Mouse (Mus musculus) heart, embryonic 16.5 days (tissue): ENCODE data around the gene Wnt9a. TPM values are rescaled to one million over a fixed set of nuclear protein-coding genes. Genes with fewer than 3 reads are reported as not detected.
A peak's percentile ranks its signal among the peaks of the same experiment; 100 is the strongest.

Source experiments
- ATAC-seq: fragments of 200-750 bp; cut with Nextera tagmentation; replicated peaks from 2 replicates; pipeline ENCODE4 v1.8.0; 2017; ENCODE audit warnings: moderate number of reproducible peaks; ENCODE audit not compliant: insufficient read depth, low FRiP score; ENCODE audit errors: extremely low read depth
- H3K27ac ChIP-seq: fragments of 300-500 bp; sonication (generic); 2 replicates; pipeline ENCODE4 v1.5.1; 2014; ENCODE audit warnings: mild to moderate bottlenecking, low read length, control low read depth, moderate library complexity
- H3K27me3 ChIP-seq: fragments of 300-500 bp; sonication (generic); 2 replicates; pipeline ENCODE4 v1.6.1; 2014; ENCODE audit warnings: low read length, mixed read lengths; ENCODE audit not compliant: control insufficient read depth, insufficient read depth
- H3K36me3 ChIP-seq: fragments of 300-500 bp; sonication (generic); 2 replicates; pipeline ENCODE4 v1.6.1; 2014; ENCODE audit not compliant: control insufficient read depth, insufficient read depth
- H3K4me1 ChIP-seq: fragments of 300-500 bp; sonication (generic); 2 replicates; pipeline ENCODE4 v1.6.1; 2014; ENCODE audit warnings: low read length, mixed read lengths; ENCODE audit not compliant: control insufficient read depth, insufficient read depth
- H3K4me2 ChIP-seq: fragments of 300-500 bp; sonication (generic); 2 replicates; pipeline ENCODE4 v1.6.1; 2014; ENCODE audit warnings: low read depth, mild to moderate bottlenecking, control low read depth, low read length
- H3K4me3 ChIP-seq: fragments of 300-500 bp; sonication (generic); 2 replicates; pipeline ENCODE4 v1.5.1; 2014; ENCODE audit warnings: mild to moderate bottlenecking, control low read depth, low read length
- H3K9ac ChIP-seq: fragments of 300-500 bp; sonication (generic); 2 replicates; pipeline ENCODE4 v1.6.1; 2014; ENCODE audit warnings: low read length, control low read depth
- H3K9me3 ChIP-seq: fragments of 300-500 bp; sonication (generic); replicated peaks from 2 replicates; pipeline ENCODE4 v1.6.1; 2016; ENCODE audit warnings: low read length; ENCODE audit not compliant: control insufficient read depth
- WGBS: fragments of 180-500 bp; shearing (Covaris S2); extraction: QIAGEN DNeasy Blood & Tissue Kit; methylation state at CpG from one replicate; pipeline ENCODE4 v1.1.7; 2014; 5-methylcytosine and 5-hydroxymethylcytosine counted together
- polyA plus RNA-seq: library from polyadenylated mRNA; unstranded; fragments of >200 nt; fragmentation: Nextera tagmentation; extraction: Ambion mirVana; gene quantifications from 2 replicates; pipeline ENCODE4 v1.2.1, GENCODE M21; 2015

The Wnt9a gene
- polyA plus RNA-seq, 1 experiment from 2014 or later: 2.7 TPM

DNA sequence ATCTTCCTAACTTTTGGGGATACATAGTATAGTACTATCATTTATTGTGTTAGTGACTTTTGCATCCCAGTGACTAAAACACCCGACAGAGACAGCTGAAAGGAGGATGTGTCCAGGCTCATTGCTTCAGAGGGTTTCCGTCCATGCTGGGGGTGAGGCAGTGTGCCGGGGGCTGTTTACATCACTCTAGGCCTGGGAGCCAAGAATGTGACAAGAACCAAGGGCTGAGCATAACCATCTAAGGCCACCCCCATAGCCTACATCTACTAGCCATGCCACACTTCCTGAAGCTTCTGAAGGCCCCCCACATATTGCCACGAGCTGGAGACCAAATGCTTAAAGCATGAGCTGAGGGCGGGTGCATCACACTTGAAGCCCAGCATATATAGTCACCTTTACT lies 18.0 kb downstream of the Wnt9a start:
- WGBS: 47% methylated on average over 5 of the region's 5 CpGs
- ATAC-seq: no peak

DNA sequence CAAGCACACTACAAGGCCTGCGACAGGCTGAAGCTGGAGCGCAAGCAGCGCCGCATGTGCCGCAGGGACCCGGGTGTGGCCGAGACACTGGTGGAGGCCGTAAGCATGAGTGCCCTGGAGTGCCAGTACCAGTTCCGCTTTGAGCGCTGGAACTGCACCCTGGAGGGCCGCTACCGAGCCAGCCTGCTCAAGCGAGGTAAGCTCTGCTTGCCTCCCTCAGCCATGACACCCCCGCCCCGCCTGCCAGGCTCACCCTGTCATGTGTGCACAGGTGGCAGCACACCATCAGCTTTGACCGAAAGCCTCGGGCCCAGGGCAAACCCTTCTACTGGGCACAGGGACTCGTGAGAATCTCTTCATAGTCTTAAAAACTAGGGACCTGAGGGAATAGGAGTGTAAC lies 20.9 kb downstream of the Wnt9a start:
- H3K4me1 ChIP-seq: peaks cover 3% of the 10 kb centered on the region; the same call in 1 of the 2 replicates
- H3K27me3 ChIP-seq: no peaks in the 10 kb centered on the region
- no peaks in the 10 kb centered on the region for H3K36me3 ChIP-seq
- H3K9ac ChIP-seq: no peak overlapping the region
- no peak overlapping the region for H3K27ac ChIP-seq
- H3K4me2 ChIP-seq: no peak overlapping the region
- no peak overlapping the region for H3K4me3 ChIP-seq
- peak; percentile 30; the same call in 1 of the 2 replicates for ATAC-seq
- 78% methylated on average over 18 of the region's 18 CpGs for WGBS
- H3K9me3 ChIP-seq: no peaks in the 10 kb centered on the region

More for the DNA sequence above, 18.0 kb downstream of the Wnt9a start:
- Histone ChIP-seq H3K9me3 (no peaks in the 10 kb centered on the region; the same call in 1 of the 2 replicates), H3K4me2 (no peak overlapping the region), H3K9ac (no peak overlapping the region), H3K27me3 (no peaks in the 10 kb centered on the region), H3K4me1 (peaks cover 3% of the 10 kb centered on the region; the same call in 1 of the 2 replicates), H3K4me3 (no peak overlapping the region), H3K36me3 (no peaks in the 10 kb centered on the region), H3K27ac (no peak overlapping the region)

DNA sequence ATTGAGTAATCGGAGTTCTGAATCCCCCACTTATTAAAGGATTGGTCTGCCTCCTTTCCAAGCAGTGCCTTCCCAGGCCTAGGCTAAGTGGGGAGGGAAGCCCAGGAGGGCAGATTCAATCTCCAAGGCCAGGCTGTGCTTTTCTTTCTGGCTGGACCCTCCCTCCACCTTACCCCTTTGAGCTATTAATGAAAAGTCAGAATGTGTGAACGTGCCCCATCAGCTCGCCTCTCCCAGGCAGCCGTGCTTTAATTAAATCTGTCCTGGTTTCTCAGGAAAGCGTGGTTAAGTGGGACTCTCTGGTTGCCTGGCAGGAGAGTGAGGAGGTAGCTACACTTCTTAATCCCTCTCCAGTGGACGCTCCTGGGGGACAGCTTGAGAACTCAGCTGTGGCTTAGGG lies 22.9 kb downstream of the Wnt9a start:
- no peak overlapping the region for H3K4me2 ChIP-seq
- 48% methylated on average over 6 of the region's 6 CpGs for WGBS
- no peaks in the 10 kb centered on the region for H3K27me3 ChIP-seq
- no peaks in the 10 kb centered on the region for H3K36me3 ChIP-seq
- H3K9ac ChIP-seq: no peak overlapping the region
- no peak for ATAC-seq
- peaks cover 3% of the 10 kb centered on the region; the same call in 1 of the 2 replicates for H3K4me1 ChIP-seq
- no peaks in the 10 kb centered on the region for H3K9me3 ChIP-seq
- H3K4me3 ChIP-seq: no peak overlapping the region
- H3K27ac ChIP-seq: no peak overlapping the region

DNA sequence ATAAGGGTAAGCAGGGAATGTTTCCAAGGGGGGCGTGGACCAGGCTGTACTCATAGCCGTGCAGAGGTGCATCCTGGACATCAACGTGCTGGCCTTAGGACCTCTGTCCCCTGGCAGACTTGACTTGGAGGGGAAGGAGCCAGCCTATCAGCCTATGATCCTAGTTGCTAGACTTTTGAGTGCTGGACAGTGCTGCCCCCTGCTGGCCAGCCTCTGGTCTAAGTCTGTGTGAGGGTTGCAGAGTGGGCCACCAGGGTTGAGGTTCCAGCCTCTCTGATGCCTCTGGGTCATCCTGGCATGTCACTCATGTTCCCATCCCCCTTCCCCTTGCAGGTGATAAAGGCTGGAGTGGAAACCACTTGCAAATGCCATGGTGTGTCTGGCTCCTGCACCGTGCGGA lies 23.8 kb downstream of the Wnt9a start:
- ATAC-seq: no peak
- H3K27me3 ChIP-seq: no peaks in the 10 kb centered on the region

DNA sequence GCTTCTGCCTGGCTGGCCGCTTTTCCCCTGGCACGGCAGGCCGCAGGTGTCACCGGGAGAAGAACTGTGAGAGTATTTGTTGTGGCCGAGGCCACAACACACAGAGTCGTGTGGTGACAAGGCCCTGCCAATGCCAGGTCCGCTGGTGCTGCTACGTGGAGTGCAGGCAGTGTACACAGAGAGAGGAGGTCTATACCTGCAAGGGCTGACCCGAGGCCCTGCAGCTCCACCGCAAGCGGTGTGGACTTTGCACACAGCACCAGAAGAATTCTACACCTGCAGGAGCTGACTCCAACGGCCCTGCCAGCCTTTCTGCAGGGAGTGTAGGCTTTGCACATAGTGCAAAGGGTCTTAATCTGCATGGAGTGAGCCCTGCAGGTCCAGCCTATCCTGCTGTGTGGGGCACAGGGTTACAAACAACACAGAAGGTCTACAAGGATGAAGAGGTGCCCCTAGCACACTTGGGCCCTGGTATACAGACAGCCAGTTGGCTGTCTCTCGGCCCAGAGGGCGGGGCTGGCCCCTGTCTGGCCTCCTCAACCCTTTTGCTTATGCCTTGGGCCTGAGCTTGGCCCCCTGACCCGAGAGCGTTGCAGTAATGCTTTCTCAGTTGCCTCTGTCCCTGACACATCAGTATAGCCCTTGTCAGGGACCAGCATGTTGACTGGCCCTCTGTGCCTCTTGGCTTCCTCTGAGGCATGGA lies 24.6 kb downstream of the Wnt9a start:
- H3K9me3 ChIP-seq: no peaks in the 10 kb centered on the region
- no peak overlapping the region for H3K4me2 ChIP-seq
- H3K9ac ChIP-seq: no peak overlapping the region
- WGBS: 82% methylated on average over 16 of the region's 16 CpGs
- H3K4me1 ChIP-seq: peaks cover 5% of the 10 kb centered on the region
- H3K27ac ChIP-seq: no peak overlapping the region
- ATAC-seq: no peak
- no peaks in the 10 kb centered on the region for H3K27me3 ChIP-seq
- H3K36me3 ChIP-seq: no peaks in the 10 kb centered on the region
- H3K4me3 ChIP-seq: no peak overlapping the region

More for the DNA sequence above, 23.8 kb downstream of the Wnt9a start:
- Histone ChIP-seq H3K9ac (no peak overlapping the region), H3K4me1 (peaks cover 3% of the 10 kb centered on the region; the same call in 1 of the 2 replicates), H3K9me3 (no peaks in the 10 kb centered on the region), H3K36me3 (no peaks in the 10 kb centered on the region), H3K4me3 (no peak overlapping the region), H3K27ac (no peak overlapping the region), H3K4me2 (no peak overlapping the region)
- WGBS: 46% methylated on average over 5 of the region's 5 CpGs

DNA sequence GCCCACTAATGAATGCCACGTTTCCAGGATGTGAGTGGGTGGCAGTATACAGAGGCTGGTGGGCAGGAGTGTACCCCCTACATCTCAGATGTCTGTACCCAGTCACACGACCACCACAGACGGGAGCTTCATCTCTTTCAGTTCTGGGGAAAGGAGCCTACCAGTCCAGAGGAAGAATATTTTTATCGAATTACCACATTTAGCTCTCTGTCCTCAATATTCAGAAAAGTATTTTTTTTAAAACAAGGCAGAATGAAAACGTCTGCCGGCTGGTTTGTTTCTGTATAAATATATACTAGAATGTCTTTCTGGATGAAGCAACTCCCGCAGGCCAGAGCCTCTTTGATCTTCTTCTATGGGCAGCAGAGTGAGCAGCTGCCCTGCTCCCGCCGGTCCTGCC lies 26.2 kb downstream of the Wnt9a start:
- Histone ChIP-seq H3K27me3 (no peaks in the 10 kb centered on the region), H3K4me3 (no peak overlapping the region), H3K27ac (no peak overlapping the region), H3K9me3 (no peaks in the 10 kb centered on the region), H3K4me2 (no peak overlapping the region), H3K4me1 (peaks cover 17% of the 10 kb centered on the region), H3K9ac (no peak overlapping the region), H3K36me3 (no peaks in the 10 kb centered on the region)
- no peak for ATAC-seq
- WGBS: 60% methylated on average over 9 of the region's 9 CpGs

DNA sequence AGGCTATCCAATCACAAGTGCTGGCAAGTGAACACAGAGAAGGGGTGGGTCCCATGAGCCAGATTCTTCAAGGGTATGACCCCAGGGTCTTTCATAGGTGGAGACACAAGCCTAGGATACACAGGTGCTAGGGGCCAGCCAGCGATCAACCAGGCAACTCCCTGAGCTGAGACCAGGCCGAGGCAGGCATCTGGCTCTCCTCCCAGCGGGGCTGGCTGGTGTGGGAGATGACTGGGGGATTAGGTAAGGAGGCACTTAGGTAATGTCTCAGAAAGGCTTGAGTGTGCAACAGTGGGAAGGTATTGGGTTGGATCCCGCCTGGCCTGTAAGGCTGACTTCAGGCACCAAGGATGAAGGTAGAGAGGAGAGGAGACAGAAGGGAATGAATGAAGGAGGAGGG lies 28.4 kb downstream of the Wnt9a start:
- Histone ChIP-seq H3K4me2 (no peak overlapping the region), H3K9ac (no peak overlapping the region), H3K36me3 (no peaks in the 10 kb centered on the region), H3K27ac (no peak overlapping the region), H3K27me3 (no peaks in the 10 kb centered on the region), H3K4me3 (no peak overlapping the region), H3K9me3 (no peaks in the 10 kb centered on the region), H3K4me1 (peaks cover 22% of the 10 kb centered on the region)
- no peak for ATAC-seq
- 52% methylated on average over 4 of the region's 4 CpGs for WGBS

DNA sequence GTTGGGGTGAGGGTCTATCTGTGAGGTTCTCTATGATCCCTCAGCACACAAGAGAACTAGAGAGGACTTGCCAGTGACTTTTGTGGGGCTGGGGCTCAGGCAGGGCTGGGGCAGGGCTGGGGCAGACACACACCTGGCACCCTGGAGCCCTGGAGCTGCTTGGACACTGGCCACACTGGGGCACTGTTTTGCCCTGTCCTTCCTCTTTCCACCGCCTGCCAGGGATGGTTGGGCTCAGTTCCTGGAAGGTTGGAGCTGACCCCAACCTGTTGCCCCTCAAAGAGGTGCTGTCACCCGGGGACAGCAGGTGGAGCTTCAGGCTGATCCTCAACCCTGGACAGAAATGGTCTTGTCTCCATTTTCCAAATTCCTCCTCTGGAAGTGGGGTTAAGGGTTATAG lies 29.2 kb downstream of the Wnt9a start:
- Histone ChIP-seq H3K9ac (no peak overlapping the region), H3K4me3 (no peak overlapping the region), H3K27me3 (no peaks in the 10 kb centered on the region), H3K4me2 (no peak overlapping the region), H3K27ac (no peak overlapping the region), H3K36me3 (no peaks in the 10 kb centered on the region), H3K9me3 (no peaks in the 10 kb centered on the region), H3K4me1 (peaks cover 22% of the 10 kb centered on the region)
- ATAC-seq: no peak
- WGBS: 45% methylated on average over 2 of the region's 2 CpGs

DNA sequence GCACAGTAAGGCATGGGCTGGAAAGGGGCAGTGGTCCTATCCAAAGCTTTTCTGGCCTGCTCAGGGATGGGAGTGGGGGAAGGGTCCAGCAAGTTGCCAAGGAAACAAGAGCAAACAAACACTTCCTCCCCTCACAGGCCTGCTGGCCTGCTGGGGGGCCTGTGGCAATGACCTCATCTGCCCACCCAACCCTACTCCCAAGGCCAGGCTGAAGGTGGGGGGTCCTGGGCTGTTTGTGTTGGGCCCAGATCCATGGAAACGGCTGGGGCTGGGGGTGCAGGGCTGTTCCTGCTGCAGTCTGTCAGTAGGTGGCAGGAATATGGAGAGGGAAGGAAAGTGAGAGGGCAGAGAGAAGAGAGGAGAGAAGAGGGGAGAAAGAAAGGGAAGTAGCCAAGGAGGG lies 29.7 kb downstream of the Wnt9a start:
- H3K9ac ChIP-seq: no peak overlapping the region
- H3K9me3 ChIP-seq: no peaks in the 10 kb centered on the region
- 19% methylated on average over 1 of the region's 1 CpGs for WGBS
- no peak overlapping the region for H3K27ac ChIP-seq
- no peaks in the 10 kb centered on the region for H3K36me3 ChIP-seq
- no peak overlapping the region for H3K4me3 ChIP-seq
- no peak for ATAC-seq
- peaks cover 22% of the 10 kb centered on the region for H3K4me1 ChIP-seq
- H3K4me2 ChIP-seq: no peak overlapping the region
- H3K27me3 ChIP-seq: no peaks in the 10 kb centered on the region
